Mouse (Mus musculus) stomach, embryonic 14.5 days (tissue): ENCODE data around the gene Mta1. TPM values are rescaled to one million over a fixed set of nuclear protein-coding genes. Genes with fewer than 3 reads are reported as not detected.

Source experiments
- ATAC-seq: fragments of 200-750 bp; cut with Nextera tagmentation; 2 replicates; pipeline ENCODE4 v1.8.0; 2017; ENCODE audit warnings: low read depth, moderate TSS enrichment; ENCODE audit not compliant: insufficient number of reproducible peaks, insufficient read depth, low FRiP score
- H3K27ac ChIP-seq: fragments of 300-500 bp; sonication (generic); 2 replicates; pipeline ENCODE4 v1.5.1; 2014; ENCODE audit warnings: mild to moderate bottlenecking, low read length, moderate library complexity, mixed read lengths
- H3K27me3 ChIP-seq: fragments of 300-500 bp; sonication (generic); 2 replicates; pipeline ENCODE4 v1.6.1; 2014; ENCODE audit warnings: low read length, control low read depth, mixed read lengths; ENCODE audit not compliant: control insufficient read depth, insufficient read depth
- H3K36me3 ChIP-seq: fragments of 300-500 bp; sonication (generic); 2 replicates; pipeline ENCODE4 v1.6.1; 2014; ENCODE audit warnings: mild to moderate bottlenecking, control low read depth, low read length, moderate library complexity, mixed read lengths; ENCODE audit not compliant: control insufficient read depth, insufficient read depth
- H3K4me1 ChIP-seq: fragments of 300-500 bp; sonication (generic); 2 replicates; pipeline ENCODE4 v1.6.1; 2014; ENCODE audit warnings: low read length, control low read depth, mixed read lengths; ENCODE audit not compliant: control insufficient read depth, insufficient read depth
- H3K4me2 ChIP-seq: fragments of 300-500 bp; sonication (generic); replicated peaks from 2 replicates; pipeline ENCODE4 v1.6.1; 2014; ENCODE audit warnings: low read depth, low read length, control low read depth
- H3K4me3 ChIP-seq: fragments of 300-500 bp; sonication (generic); 2 replicates; pipeline ENCODE4 v1.5.1; 2014; ENCODE audit warnings: low read depth, low read length, control low read depth
- H3K9ac ChIP-seq: fragments of 300-500 bp; sonication (generic); replicated peaks from 2 replicates; pipeline ENCODE4 v1.6.1; 2014; ENCODE audit warnings: low read depth, mild to moderate bottlenecking, control low read depth, low read length, moderate library complexity, mixed read lengths
- H3K9me3 ChIP-seq: fragments of 300-500 bp; sonication (generic); 2 replicates; pipeline ENCODE4 v1.6.1; 2016; ENCODE audit warnings: low read depth, low read length, control low read depth; ENCODE audit not compliant: control insufficient read depth
- WGBS: fragments of 180-500 bp; shearing (Covaris S2); extraction: QIAGEN DNeasy Blood & Tissue Kit; methylation state at CpG from one replicate; pipeline ENCODE4 v1.1.7; 2014; 5-methylcytosine and 5-hydroxymethylcytosine counted together
- polyA plus RNA-seq: library from polyadenylated mRNA; unstranded; fragments of >200 nt; fragmentation: Nextera tagmentation; extraction: Ambion mirVana; gene quantifications from 2 replicates; pipeline ENCODE4 v1.2.1, GENCODE M21; 2014

Mta1 gene
- polyA plus RNA-seq, 1 experiment from 2014 or later: 21.8 TPM

GRCm38 (mm10) chr12:113151661-113152271, 53.7 kb downstream of the Mta1 start:
- H3K27me3 ChIP-seq: 0 out of 2 replicates have a peak, but pooled peaks cover 3% of the 10 kb centered on the region
- H3K27ac ChIP-seq: no peak overlapping the region
- H3K9me3 ChIP-seq: no peaks in the 10 kb centered on the region
- no peaks in the 10 kb centered on the region for H3K36me3 ChIP-seq
- peaks cover 17% of the 10 kb centered on the region for H3K4me1 ChIP-seq
- peak overlapping the region; percentile 25; the same call in 1 of the 2 replicates for H3K9ac ChIP-seq
- peak overlapping the region; percentile 79 for H3K4me2 ChIP-seq
- WGBS: 2% methylated on average over 36 of the region's 36 CpGs
- no peak for ATAC-seq
- peak overlapping the region; percentile 40 for H3K4me3 ChIP-seq

DNA sequence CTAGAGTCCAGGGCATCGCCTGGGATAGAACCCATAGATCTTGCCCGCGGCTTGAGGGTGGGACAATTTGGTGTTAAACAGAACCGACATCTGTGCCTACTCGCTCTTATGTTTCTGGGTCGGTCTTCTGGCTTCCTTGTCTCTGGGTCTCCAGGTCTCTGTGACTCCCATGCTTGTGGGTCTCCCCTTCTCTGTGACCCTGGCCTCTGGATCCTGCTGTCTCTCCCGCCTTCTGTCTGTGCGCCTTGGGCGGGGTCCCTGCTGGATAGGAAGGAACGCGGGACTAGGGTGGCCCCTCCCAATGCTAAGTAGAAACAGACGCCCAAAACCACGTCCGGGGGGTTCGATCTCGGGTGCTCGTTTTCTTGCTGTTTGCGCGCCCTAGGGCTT, 54.2 kb downstream of the Mta1 start:
- Histone ChIP-seq H3K4me1 (peaks cover 17% of the 10 kb centered on the region), H3K4me3 (peak overlapping the region; percentile 40), H3K4me2 (peak overlapping the region; percentile 79), H3K27ac (no peak overlapping the region), H3K9ac (0 out of 2 replicates have a peak overlapping the region, but pooled peaks have one; percentile 25), H3K27me3 (0 out of 2 replicates have a peak, but pooled peaks cover 3% of the 10 kb centered on the region), H3K9me3 (no peaks in the 10 kb centered on the region), H3K36me3 (no peaks in the 10 kb centered on the region)
- 18% methylated on average over 19 of the region's 19 CpGs for WGBS
- no peak for ATAC-seq

DNA sequence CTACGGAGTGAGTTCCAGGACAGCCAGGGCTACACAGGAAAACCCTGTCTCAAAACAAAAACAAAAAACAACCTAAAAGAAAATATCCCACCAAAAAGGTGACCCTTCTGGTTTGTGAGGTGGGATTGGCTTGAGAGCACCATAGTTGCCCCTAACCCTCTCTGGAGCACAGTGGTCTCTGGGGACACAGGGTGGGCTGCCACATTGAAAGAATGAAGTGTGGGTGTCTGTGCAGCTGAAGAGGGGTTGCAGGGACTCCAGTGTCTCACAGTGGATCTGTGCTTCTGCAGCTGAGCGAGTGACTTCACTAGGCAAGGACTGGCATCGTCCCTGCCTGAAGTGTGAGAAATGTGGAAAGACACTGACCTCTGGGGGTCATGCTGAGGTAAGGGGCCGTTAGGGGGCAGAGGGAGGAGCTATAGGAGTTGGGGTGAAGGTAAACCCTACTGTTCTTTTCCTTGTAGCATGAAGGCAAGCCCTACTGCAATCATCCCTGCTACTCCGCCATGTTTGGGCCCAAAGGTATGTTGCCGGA, 55.0 kb downstream of the Mta1 start:
- H3K4me1 ChIP-seq: peaks cover 17% of the 10 kb centered on the region
- no peaks in the 10 kb centered on the region for H3K9me3 ChIP-seq
- WGBS: 82% methylated on average over 6 of the region's 6 CpGs
- 0 out of 2 replicates have a peak overlapping the region, but pooled peaks have one; percentile 79 for H3K4me2 ChIP-seq
- no peak overlapping the region for H3K4me3 ChIP-seq
- no peak overlapping the region for H3K9ac ChIP-seq
- ATAC-seq: no peak
- H3K27ac ChIP-seq: no peak overlapping the region
- H3K36me3 ChIP-seq: no peaks in the 10 kb centered on the region
- 0 out of 2 replicates have a peak, but pooled peaks cover 3% of the 10 kb centered on the region for H3K27me3 ChIP-seq

DNA sequence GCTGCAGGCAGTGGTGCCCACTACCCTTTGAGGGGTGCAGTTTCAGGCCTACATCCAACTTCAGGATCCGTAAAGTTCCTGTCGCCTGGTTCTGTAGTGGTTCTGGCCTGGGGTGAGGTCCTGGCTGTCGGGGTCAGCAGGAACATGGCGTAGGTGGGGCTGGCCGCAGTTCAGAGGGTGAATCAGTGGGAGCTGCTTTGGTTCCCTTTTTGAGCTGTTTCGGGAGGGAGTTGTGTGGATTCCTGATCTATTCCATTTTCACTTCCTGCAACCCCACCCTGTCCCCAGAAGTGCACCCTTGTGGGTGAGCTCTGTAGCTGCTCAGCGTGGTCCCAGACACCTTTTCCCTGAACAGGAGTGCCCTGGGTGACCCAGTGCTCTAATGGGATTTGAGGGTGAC, 55.9 kb downstream of the Mta1 start:
- WGBS: 90% methylated on average over 7 of the region's 7 CpGs
- Histone ChIP-seq H3K9me3 (no peaks in the 10 kb centered on the region), H3K9ac (no peak overlapping the region), H3K4me2 (no peak overlapping the region), H3K4me1 (peaks cover 13% of the 10 kb centered on the region), H3K27me3 (0 out of 2 replicates have a peak, but pooled peaks cover 3% of the 10 kb centered on the region), H3K27ac (no peak overlapping the region), H3K36me3 (no peaks in the 10 kb centered on the region), H3K4me3 (no peak overlapping the region)
- no peak for ATAC-seq

DNA sequence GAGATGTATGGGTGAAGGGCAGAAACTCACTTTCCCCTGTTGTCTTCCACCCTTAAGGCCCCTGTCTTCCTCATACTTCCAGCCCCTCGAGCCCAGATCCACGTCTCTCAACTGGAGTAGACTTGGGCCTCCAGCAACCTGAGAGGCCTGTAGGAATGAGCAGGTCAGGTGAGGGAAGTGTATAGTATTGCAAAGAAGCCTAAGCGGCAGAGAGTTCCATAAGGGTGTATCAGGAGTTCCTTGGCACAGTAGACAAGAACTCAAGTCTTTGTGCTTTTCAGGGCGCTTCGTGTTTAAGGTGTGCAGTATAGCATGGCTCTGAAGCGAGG, 56.6 kb downstream of the Mta1 start:
- Histone ChIP-seq H3K4me1 (peaks cover 13% of the 10 kb centered on the region), H3K36me3 (no peaks in the 10 kb centered on the region), H3K4me3 (peak overlapping the region; percentile 34; the same call in 1 of the 2 replicates), H3K9ac (no peak overlapping the region), H3K27ac (peak overlapping the region; percentile 80; the same call in 1 of the 2 replicates), H3K4me2 (peak overlapping the region; percentile 87), H3K9me3 (no peaks in the 10 kb centered on the region), H3K27me3 (0 out of 2 replicates have a peak, but pooled peaks cover 3% of the 10 kb centered on the region)
- 77% methylated on average over 6 of the region's 6 CpGs for WGBS
- no peak for ATAC-seq

DNA sequence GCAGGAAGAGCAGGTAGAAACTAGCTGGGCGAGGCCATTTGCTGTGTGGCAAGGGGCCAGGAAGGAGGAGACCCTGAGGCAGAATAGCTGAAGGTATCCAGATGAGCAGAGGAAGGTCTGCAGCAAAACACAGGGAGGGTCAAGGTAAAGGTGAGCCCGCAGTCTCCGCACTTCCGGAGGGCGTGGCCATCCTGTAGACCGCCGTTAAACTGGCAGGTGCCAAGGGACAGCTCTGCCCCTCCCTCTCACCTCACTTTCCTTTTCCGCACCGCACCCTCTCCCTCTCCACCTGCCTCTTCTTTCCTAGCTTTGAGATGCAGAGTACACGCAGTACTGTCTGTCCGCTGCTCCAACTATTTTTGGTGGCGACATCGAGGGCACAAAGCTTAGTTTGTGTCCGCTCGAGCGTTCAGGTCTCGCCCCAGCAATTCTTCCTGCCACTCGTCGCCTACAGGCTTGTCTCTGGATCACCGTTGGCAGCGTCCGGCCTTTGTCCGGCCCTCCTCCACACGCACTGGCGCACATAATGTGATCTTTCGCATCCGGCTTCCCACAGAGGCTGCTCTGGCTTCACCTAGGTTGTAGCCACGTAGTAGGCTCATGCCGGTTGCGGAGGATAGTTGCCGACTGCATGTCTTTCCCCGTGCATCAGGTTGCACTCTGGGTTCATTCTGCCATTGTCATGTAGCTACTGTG, 57.1 kb downstream of the Mta1 start:
- Histone ChIP-seq H3K9me3 (no peaks in the 10 kb centered on the region), H3K4me1 (peaks cover 13% of the 10 kb centered on the region), H3K4me2 (peak overlapping the region; percentile 87), H3K27ac (peak overlapping the region; percentile 80; the same call in 1 of the 2 replicates), H3K27me3 (0 out of 2 replicates have a peak, but pooled peaks cover 3% of the 10 kb centered on the region), H3K36me3 (no peaks in the 10 kb centered on the region; the same call in 1 of the 2 replicates), H3K4me3 (peak overlapping the region; percentile 34), H3K9ac (peak overlapping the region; percentile 43)
- WGBS: 4% methylated on average over 32 of the region's 32 CpGs
- no peak for ATAC-seq

DNA sequence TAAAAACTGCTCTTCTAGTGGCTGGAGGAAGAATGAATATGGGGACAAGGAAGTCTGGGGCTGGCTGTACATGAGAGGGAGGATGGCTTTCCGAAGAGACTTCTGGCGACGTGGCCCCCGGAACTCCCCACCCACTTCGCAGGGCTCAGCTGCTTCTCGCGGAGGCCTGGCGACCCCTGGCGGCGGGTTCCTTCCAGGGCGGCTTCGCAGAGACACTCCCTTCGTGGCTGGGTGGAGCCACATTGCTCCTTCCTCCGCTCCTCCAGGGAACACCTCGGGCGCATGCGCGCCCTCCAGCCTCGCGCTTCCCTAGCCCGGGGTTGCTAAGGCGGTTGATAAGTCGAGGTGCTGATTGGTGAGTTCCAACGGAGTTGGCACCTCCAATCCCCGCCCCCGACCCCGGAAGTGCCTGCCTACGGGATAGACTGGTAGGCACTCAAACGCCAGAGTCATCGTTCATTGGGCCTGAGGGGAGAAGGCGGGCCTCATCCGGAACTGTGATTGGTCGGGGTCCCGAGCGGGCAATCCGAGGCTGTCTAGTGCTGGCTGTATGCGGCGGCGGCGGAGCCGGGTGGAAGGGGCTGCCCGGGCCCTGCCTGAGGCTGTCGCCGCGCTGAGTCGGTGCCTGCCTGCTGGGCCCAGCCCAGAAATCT, 57.9 kb downstream of the Mta1 start, which contains the start of gene Tedc1:
Tedc1 (plus strand) TSS at position 535 of the 653 bp plus-strand sequence.
- WGBS: under 1% methylated on average over 46 of the region's 46 CpGs

DNA sequence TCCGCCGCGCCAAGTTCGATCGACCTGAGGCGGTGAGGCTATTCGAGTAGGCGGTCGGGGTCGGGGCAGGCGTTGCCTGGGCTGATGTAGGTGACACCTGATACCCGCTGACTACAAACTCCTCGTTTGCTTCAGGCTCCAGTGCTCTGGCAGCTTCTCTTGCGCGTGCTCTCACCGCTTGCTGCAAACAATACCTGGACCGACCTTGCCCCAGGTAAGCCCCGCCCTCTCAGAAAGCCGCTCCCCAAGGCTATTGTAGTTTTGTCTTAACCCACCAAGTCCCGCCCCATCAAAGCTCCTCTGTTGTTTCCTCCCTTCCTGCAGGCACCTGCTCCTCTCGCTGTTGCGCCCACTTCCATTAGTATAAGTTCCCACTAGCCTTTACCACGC, 58.5 kb downstream of the Mta1 start:
- H3K9ac ChIP-seq: peak overlapping the region; percentile 18; the same call in 1 of the 2 replicates
- no peaks in the 10 kb centered on the region for H3K9me3 ChIP-seq
- peak overlapping the region; percentile 52 for H3K4me2 ChIP-seq
- peak overlapping the region; percentile 50 for H3K4me3 ChIP-seq
- ATAC-seq: no peak; the same call in 1 of the 2 replicates
- H3K27me3 ChIP-seq: no peaks in the 10 kb centered on the region
- H3K4me1 ChIP-seq: peaks cover 9% of the 10 kb centered on the region
- peak overlapping the region; percentile 75; the same call in 1 of the 2 replicates for H3K27ac ChIP-seq
- no peaks in the 10 kb centered on the region; the same call in 1 of the 2 replicates for H3K36me3 ChIP-seq
- WGBS: under 1% methylated on average over 23 of the region's 23 CpGs

More for the DNA sequence above, 57.9 kb downstream of the Mta1 start, which contains the start of gene Tedc1:
- ATAC-seq: peak; percentile 94
- Histone ChIP-seq H3K9me3 (no peaks in the 10 kb centered on the region), H3K36me3 (no peaks in the 10 kb centered on the region; the same call in 1 of the 2 replicates), H3K9ac (peak within 1 kb of the TSS; percentile 43), H3K4me2 (peak within 1 kb of the TSS; percentile 87), H3K27ac (peak within 1 kb of the TSS; percentile 80), H3K27me3 (0 out of 2 replicates have a peak, but pooled peaks cover under 1% of the 10 kb centered on the region), H3K4me3 (peak within 1 kb of the TSS; percentile 50), H3K4me1 (peaks cover 13% of the 10 kb centered on the region)
